Mouse (Mus musculus): Measurements from ENCODE around the gene Rab34. TPM values are rescaled to one million over a fixed set of nuclear protein-coding genes. Genes with fewer than 3 reads are reported as not detected.

The Rab34 gene
- polyA plus RNA-seq, 1 experiment: 78.1 TPM

DNA sequence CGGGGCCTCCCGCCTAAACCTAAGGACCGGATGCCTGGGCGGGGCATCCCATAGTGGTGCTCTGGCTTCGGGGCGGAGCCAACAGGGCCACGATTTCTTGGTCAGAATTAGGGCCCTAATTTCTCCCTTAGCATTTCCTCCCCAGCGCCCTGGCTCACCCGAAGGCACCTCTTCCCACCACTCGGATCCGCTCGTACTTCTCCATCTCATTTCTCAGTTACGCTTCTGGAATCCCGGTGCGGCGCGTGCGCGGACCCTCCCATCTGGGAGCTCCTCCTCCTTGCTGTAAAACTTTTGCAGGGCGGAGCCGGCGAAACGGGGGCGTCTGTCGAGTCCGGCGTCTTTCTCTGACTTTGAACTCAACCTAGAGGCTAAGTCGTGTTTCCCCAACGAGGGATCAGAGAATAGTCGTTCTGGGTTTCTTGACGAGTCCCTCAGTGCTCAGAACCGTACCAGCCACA is 11.8 kb upstream of the Rab34 start, which contains the start of the genes Nek8 and Tlcd1:
Nek8 (minus strand) TSS at position 274 of the 461 bp plus-strand sequence.
Tlcd1 (plus strand) TSS at position 310 of the 461 bp plus-strand sequence.
- H3K4me3 ChIP-seq (ENCODE audit: insufficient read depth, low read depth, low read length): peak within 1 kb of the TSS; percentile 83
- H3K36me3 ChIP-seq (ENCODE audit: control insufficient read depth, insufficient read depth, low read length): 0 out of 2 replicates have a peak, but pooled peaks cover 4% of the 10 kb centered on the region
- under 1% methylated on average over 32 of the region's 32 CpGs for WGBS
- peak; percentile 98 for DNase-seq
- TF ChIP-seq POLR2A (IDR thresholded peaks at IDR 0.05; ENCODE audit: low read depth, low read length) (peak; percentile 3), CTCF (conservative IDR thresholded peaks at IDR 0.05; ENCODE audit: insufficient read depth, insufficient read length, low read depth, low read length) (no peak)
- H3K27me3 ChIP-seq (replicated peaks; ENCODE audit: control insufficient read depth, insufficient read depth, low read length): no peaks in the 10 kb centered on the region
- H3K27ac ChIP-seq (ENCODE audit: insufficient read depth, low read depth, low read length): peak within 1 kb of the TSS; percentile 93
- H3K4me1 ChIP-seq (ENCODE audit: control insufficient read depth, insufficient read depth, low read length): peaks cover 13% of the 10 kb centered on the region; the same call in 1 of the 2 replicates

- Histone ChIP-seq H3K36me3 (ENCODE audit: control insufficient read depth, insufficient read depth, low read length) (peaks cover 4% of the 10 kb centered on the region; the same call in 1 of the 2 replicates), H3K4me3 (ENCODE audit: insufficient read depth, low read depth, low read length) (peak overlapping the region; percentile 83), H3K4me1 (ENCODE audit: control insufficient read depth, insufficient read depth, low read length) (peaks cover 13% of the 10 kb centered on the region; the same call in 1 of the 2 replicates), H3K27me3 (replicated peaks; ENCODE audit: control insufficient read depth, insufficient read depth, low read length) (no peaks in the 10 kb centered on the region), H3K27ac (ENCODE audit: insufficient read depth, low read depth, low read length) (peak overlapping the region; percentile 93)
- DNase-seq: no peak
- no peak for TF ChIP-seq POLR2A (IDR thresholded peaks at IDR 0.05; ENCODE audit: low read depth, low read length)
- TF ChIP-seq CTCF (conservative IDR thresholded peaks at IDR 0.05; ENCODE audit: insufficient read depth, insufficient read length, low read depth, low read length): no peak
- WGBS: under 1% methylated on average over 23 of the region's 23 CpGs
These were observed 11.3 kb upstream of the Rab34 start for GRCm38 (mm10) chr11:78176905-78177331.

GRCm38 (mm10) chr11:78177437-78177836 is 10.8 kb upstream of the Rab34 start:
- DNase-seq: peak; percentile 95
- Histone ChIP-seq H3K36me3 (ENCODE audit: control insufficient read depth, insufficient read depth, low read length) (peaks cover 4% of the 10 kb centered on the region; the same call in 1 of the 2 replicates), H3K27me3 (replicated peaks; ENCODE audit: control insufficient read depth, insufficient read depth, low read length) (no peaks in the 10 kb centered on the region), H3K4me1 (ENCODE audit: control insufficient read depth, insufficient read depth, low read length) (peaks cover 13% of the 10 kb centered on the region; the same call in 1 of the 2 replicates), H3K4me3 (ENCODE audit: insufficient read depth, low read depth, low read length) (peak overlapping the region; percentile 83), H3K27ac (ENCODE audit: insufficient read depth, low read depth, low read length) (peak overlapping the region; percentile 93)
- 1% methylated on average over 10 of the region's 10 CpGs for WGBS
- no peak for TF ChIP-seq POLR2A (IDR thresholded peaks at IDR 0.05; ENCODE audit: low read depth, low read length)
- no peak for TF ChIP-seq CTCF (conservative IDR thresholded peaks at IDR 0.05; ENCODE audit: insufficient read depth, insufficient read length, low read depth, low read length)

DNA sequence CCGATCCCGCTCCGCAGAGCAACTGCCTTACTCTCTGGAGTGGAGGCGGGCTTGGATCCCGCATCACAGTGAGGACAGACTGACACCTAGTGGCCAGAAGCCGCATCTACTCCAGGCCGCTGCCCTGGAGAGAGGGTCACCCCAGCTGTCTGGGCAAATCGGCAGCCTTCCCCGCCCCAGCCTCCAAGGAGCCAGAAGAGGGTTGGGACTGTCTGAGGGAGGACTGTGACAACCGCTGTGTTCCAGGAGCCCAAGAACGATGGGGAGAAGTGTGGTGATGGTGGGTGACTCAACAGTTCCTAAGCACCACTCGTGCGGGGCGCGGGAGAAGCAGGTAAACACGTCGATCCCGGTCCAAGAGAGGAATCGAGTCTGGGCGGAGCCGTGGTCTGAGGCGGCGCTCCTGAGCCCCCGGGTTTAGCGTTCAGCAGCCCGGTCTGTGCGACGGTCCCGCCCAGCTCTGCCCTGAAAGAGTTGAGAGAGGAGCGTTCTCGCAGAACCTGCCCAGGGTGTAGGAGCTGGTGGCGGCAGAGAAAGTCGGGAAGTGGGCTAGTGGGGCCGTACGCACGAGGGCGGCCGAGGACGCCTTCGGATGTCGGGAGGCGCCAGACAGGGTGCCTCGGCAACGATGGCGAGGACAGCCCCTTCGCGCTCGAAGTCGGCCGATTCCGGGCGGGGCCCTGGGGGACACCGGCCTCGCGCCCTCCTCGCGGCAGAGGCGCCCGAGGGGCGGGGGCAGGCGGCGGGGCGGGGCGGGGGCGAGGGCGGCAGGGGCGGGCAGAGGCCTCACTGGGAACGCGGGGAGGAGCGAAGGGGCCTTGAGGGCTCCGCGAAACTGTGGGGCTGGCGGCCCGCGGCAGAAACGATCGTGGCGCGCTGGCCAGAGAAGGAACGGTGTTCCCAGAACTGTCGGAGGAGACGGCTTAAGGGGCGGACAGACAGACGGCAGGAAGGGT is 10.0 kb upstream of the Rab34 start:
- Histone ChIP-seq H3K4me1 (ENCODE audit: control insufficient read depth, insufficient read depth, low read length) (peaks cover 13% of the 10 kb centered on the region; the same call in 1 of the 2 replicates), H3K27ac (ENCODE audit: insufficient read depth, low read depth, low read length) (peak overlapping the region; percentile 98), H3K36me3 (ENCODE audit: control insufficient read depth, insufficient read depth, low read length) (peaks cover 4% of the 10 kb centered on the region; the same call in 1 of the 2 replicates), H3K27me3 (replicated peaks; ENCODE audit: control insufficient read depth, insufficient read depth, low read length) (no peaks in the 10 kb centered on the region), H3K4me3 (ENCODE audit: insufficient read depth, low read depth, low read length) (peak overlapping the region; percentile 88)
- under 1% methylated on average over 83 of the region's 84 CpGs for WGBS
- TF ChIP-seq POLR2A (IDR thresholded peaks at IDR 0.05; ENCODE audit: low read depth, low read length): peak; percentile 22
- peak; percentile 97 for TF ChIP-seq CTCF (conservative IDR thresholded peaks at IDR 0.05; ENCODE audit: insufficient read depth, insufficient read length, low read depth, low read length)
- DNase-seq: peak; percentile 97

DNA sequence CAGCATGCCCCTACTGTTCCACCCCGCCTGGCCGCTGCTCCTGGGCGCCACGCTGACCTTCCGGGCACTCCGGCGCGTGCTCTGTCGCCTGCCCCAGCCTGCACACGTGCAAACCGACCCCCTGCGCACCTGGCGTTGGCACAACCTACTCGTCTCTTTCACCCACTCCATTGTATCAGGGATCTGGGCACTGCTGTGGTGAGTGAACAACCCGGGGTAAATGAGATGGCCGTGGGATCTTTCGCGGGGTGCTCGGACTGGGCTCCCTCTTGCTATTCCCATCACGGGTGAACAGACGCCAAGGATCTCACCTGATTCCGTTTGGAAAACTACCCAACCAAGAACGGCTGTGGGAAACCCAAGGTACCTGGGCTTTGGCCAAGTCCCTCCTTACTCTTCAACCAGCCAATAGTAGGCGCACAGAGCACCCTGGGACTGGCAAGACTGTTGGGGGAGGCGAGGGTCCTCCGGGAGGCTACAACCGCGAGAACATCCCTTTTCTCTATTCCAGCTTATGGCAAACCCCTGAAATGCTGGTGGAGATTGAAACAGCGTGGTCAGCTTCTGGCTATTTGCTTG is 9.3 kb upstream of the Rab34 start:
- H3K27me3 ChIP-seq (replicated peaks; ENCODE audit: control insufficient read depth, insufficient read depth, low read length): no peaks in the 10 kb centered on the region
- TF ChIP-seq POLR2A (IDR thresholded peaks at IDR 0.05; ENCODE audit: low read depth, low read length) (no peak), CTCF (conservative IDR thresholded peaks at IDR 0.05; ENCODE audit: insufficient read depth, insufficient read length, low read depth, low read length) (no peak)
- peak overlapping the region; percentile 98 for H3K27ac ChIP-seq (ENCODE audit: insufficient read depth, low read depth, low read length)
- peak overlapping the region; percentile 88 for H3K4me3 ChIP-seq (ENCODE audit: insufficient read depth, low read depth, low read length)
- peaks cover 4% of the 10 kb centered on the region; the same call in 1 of the 2 replicates for H3K36me3 ChIP-seq (ENCODE audit: control insufficient read depth, insufficient read depth, low read length)
- WGBS: 5% methylated on average over 29 of the region's 29 CpGs
- H3K4me1 ChIP-seq (ENCODE audit: control insufficient read depth, insufficient read depth, low read length): peaks cover 13% of the 10 kb centered on the region; the same call in 1 of the 2 replicates
- DNase-seq: peak; percentile 94

- 35% methylated on average over 8 of the region's 8 CpGs for WGBS
- TF ChIP-seq POLR2A (IDR thresholded peaks at IDR 0.05; ENCODE audit: low read depth, low read length) (no peak), CTCF (conservative IDR thresholded peaks at IDR 0.05; ENCODE audit: insufficient read depth, insufficient read length, low read depth, low read length) (no peak)
- H3K36me3 ChIP-seq (ENCODE audit: control insufficient read depth, insufficient read depth, low read length): peaks cover 4% of the 10 kb centered on the region; the same call in 1 of the 2 replicates
- no peaks in the 10 kb centered on the region for H3K27me3 ChIP-seq (replicated peaks; ENCODE audit: control insufficient read depth, insufficient read depth, low read length)
- peaks cover 13% of the 10 kb centered on the region; the same call in 1 of the 2 replicates for H3K4me1 ChIP-seq (ENCODE audit: control insufficient read depth, insufficient read depth, low read length)
- peak overlapping the region; percentile 54 for H3K27ac ChIP-seq (ENCODE audit: insufficient read depth, low read depth, low read length)
- H3K4me3 ChIP-seq (ENCODE audit: insufficient read depth, low read depth, low read length): peak overlapping the region; percentile 88
- no peak for DNase-seq
These were observed 8.7 kb upstream of the Rab34 start for GRCm38 (mm10) chr11:78179438-78179999.
